Mouse (Mus musculus) CH12.LX (cell line): ENCODE results near the gene A730049H05Rik. TPM values are rescaled to one million over a fixed set of nuclear protein-coding genes. Genes with fewer than 3 reads are reported as not detected.

ENCODE experiments used
- DNase-seq: peaks from one replicate; pipeline ENCODE4 v3.0.0-alpha.2; 2013; ENCODE audit errors: extremely low read depth
- H3K27ac ChIP-seq: 2 replicates; pipeline ENCODE4 v1.5.1; 2012; ENCODE audit warnings: low read depth, mild to moderate bottlenecking, control low read depth, moderate library complexity; ENCODE audit not compliant: insufficient read depth
- H3K27me3 ChIP-seq: replicated peaks from 2 replicates; pipeline ENCODE3; 2012; ENCODE audit warnings: inconsistent platforms
- H3K36me3 ChIP-seq, 2 experiments: replicated peaks in 1 of 2; 2 replicates each; pipeline versions ENCODE3 to v1.6.1; 2012; ENCODE audit warnings: inconsistent platforms in 1 of 2, low read length in 1 of 2, mild to moderate bottlenecking in 1 of 2, mixed read lengths in 1 of 2, moderate library complexity in 1 of 2; ENCODE audit not compliant: control insufficient read depth in 1 of 2, insufficient read depth in 1 of 2
- H3K4me1 ChIP-seq, 2 experiments: 2 replicates each; pipeline ENCODE4 v1.6.1; 2012; ENCODE audit warnings: inconsistent platforms in 1 of 2, moderate library complexity in 1 of 2; ENCODE audit not compliant: insufficient read depth in 2 of 2, control insufficient read depth in 1 of 2
- H3K4me2 ChIP-seq: 2 replicates; pipeline ENCODE4 v1.6.1; 2012; ENCODE audit warnings: low read depth, mild to moderate bottlenecking, control low read depth; ENCODE audit not compliant: poor library complexity, insufficient read depth, severe bottlenecking
- H3K4me3 ChIP-seq, 3 experiments: fragments of 150-350 bp in 1 of 3; sonication (generic) in 1 of 3; replicated peaks in 1 of 3; 2 replicates each; pipeline versions ENCODE3 to v1.5.1; 2011 to 2012; ENCODE audit warnings: low read depth in 2 of 3, low read length in 2 of 3, mild to moderate bottlenecking in 2 of 3, moderate library complexity in 2 of 3, control low read depth in 1 of 3, improper control_type of control experiment in 1 of 3, inconsistent platforms in 1 of 3, mixed read lengths in 1 of 3; ENCODE audit not compliant: poor library complexity in 1 of 3
- H3K79me2 ChIP-seq: replicated peaks from 2 replicates; pipeline ENCODE4 v1.6.1; 2012; ENCODE audit warnings: mild to moderate bottlenecking, moderate library complexity; ENCODE audit not compliant: control insufficient read depth, poor library complexity, insufficient read depth, severe bottlenecking; ENCODE audit errors: extremely low read depth
- H3K9ac ChIP-seq: 2 replicates; pipeline ENCODE4 v1.6.1; 2012; ENCODE audit warnings: low read depth, mild to moderate bottlenecking, control low read depth, moderate library complexity; ENCODE audit not compliant: insufficient read depth
- H3K9me3 ChIP-seq: replicated peaks from 2 replicates; pipeline ENCODE3; 2012; ENCODE audit warnings: low read length, inconsistent platforms, mixed read lengths
- BHLHE40 ChIP-seq: IDR thresholded peaks from 2 replicates; pipeline ENCODE4 v1.6.1; 2011; ENCODE audit warnings: mild to moderate bottlenecking, low read depth, low read length, improper control_type of control experiment
- CHD1 ChIP-seq: IDR thresholded peaks from 2 replicates; pipeline ENCODE4 v1.6.1; 2012; ENCODE audit warnings: low read depth, low read length, improper control_type of control experiment, inconsistent platforms
- CHD2 ChIP-seq: IDR thresholded peaks from 2 replicates; pipeline ENCODE4 v1.6.1; 2011; ENCODE audit warnings: low read length, improper control_type of control experiment
- CTCF ChIP-seq, 2 experiments: IDR thresholded peaks in 1 of 2; conservative IDR thresholded peaks in 1 of 2; 2 replicates each; pipeline ENCODE4 v1.5.1; 2011 to 2012; ENCODE audit warnings: low read depth in 2 of 2, low read length in 2 of 2, improper control_type of control experiment in 1 of 2, inconsistent platforms in 1 of 2, mild to moderate bottlenecking in 1 of 2, moderate library complexity in 1 of 2
- E2F4 ChIP-seq: IDR thresholded peaks from 2 replicates; pipeline ENCODE4 v1.6.1; 2011; ENCODE audit warnings: low read depth, low read length, improper control_type of control experiment; ENCODE audit not compliant: insufficient replicate concordance
- ELF1 ChIP-seq: IDR thresholded peaks from 2 replicates; pipeline ENCODE4 v1.6.1; 2014; ENCODE audit warnings: low read depth, mild to moderate bottlenecking, inconsistent platforms, low read length, improper control_type of control experiment
- EP300 ChIP-seq: IDR thresholded peaks from 2 replicates; pipeline ENCODE4 v1.6.1; 2011; ENCODE audit warnings: low read length, improper control_type of control experiment
- GABPA ChIP-seq: IDR thresholded peaks from 2 replicates; pipeline ENCODE4 v1.6.1; 2012; ENCODE audit warnings: low read depth, low read length, improper control_type of control experiment, inconsistent platforms; ENCODE audit not compliant: insufficient replicate concordance
- JUN ChIP-seq: IDR thresholded peaks from 2 replicates; pipeline ENCODE4 v1.6.1; 2011; ENCODE audit warnings: low read depth, mild to moderate bottlenecking, low read length, improper control_type of control experiment, moderate library complexity; ENCODE audit not compliant: insufficient read depth
- JUND ChIP-seq: conservative IDR thresholded peaks from 2 replicates; pipeline ENCODE4 v1.6.1; 2011; ENCODE audit warnings: low read depth, low read length, improper control_type of control experiment
- KAT2A ChIP-seq: IDR thresholded peaks from 2 replicates; pipeline ENCODE4 v1.6.1; 2012; ENCODE audit warnings: low read length, improper control_type of control experiment, inconsistent platforms; ENCODE audit not compliant: insufficient replicate concordance
- MAFK ChIP-seq: IDR thresholded peaks from 2 replicates; pipeline ENCODE4 v1.6.1; 2011; ENCODE audit warnings: low read length, improper control_type of control experiment; ENCODE audit not compliant: insufficient replicate concordance
- MAX ChIP-seq: IDR thresholded peaks from 2 replicates; pipeline ENCODE4 v1.6.1; 2011; ENCODE audit warnings: low read length, improper control_type of control experiment
- MAZ ChIP-seq: IDR thresholded peaks from 2 replicates; pipeline ENCODE4 v1.6.1; 2012; ENCODE audit warnings: low read depth, mild to moderate bottlenecking, inconsistent platforms, low read length, improper control_type of control experiment, moderate library complexity
- MXI1 ChIP-seq: IDR thresholded peaks from 2 replicates; pipeline ENCODE4 v1.6.1; 2011; ENCODE audit warnings: mild to moderate bottlenecking, low read depth, low read length, improper control_type of control experiment
- NRF1 ChIP-seq: IDR thresholded peaks from 2 replicates; pipeline ENCODE4 v1.6.1; 2014; ENCODE audit warnings: low read depth, mild to moderate bottlenecking, inconsistent platforms, low read length, improper control_type of control experiment, moderate library complexity
- PAX5 ChIP-seq: IDR thresholded peaks from 2 replicates; pipeline ENCODE4 v1.6.1; 2012; ENCODE audit warnings: low read length, inconsistent platforms, mixed read lengths
- POLR2A ChIP-seq: IDR thresholded peaks from 2 replicates; pipeline ENCODE4 v1.6.1; 2011; ENCODE audit warnings: low read depth, mild to moderate bottlenecking, improper control_type of control experiment, low read length
- POLR2AphosphoS2 ChIP-seq: IDR thresholded peaks from 2 replicates; pipeline ENCODE4 v1.6.1; 2011; ENCODE audit warnings: low read depth, low read length, improper control_type of control experiment
- RCOR1 ChIP-seq: conservative IDR thresholded peaks from 2 replicates; pipeline ENCODE4 v1.6.1; 2012; ENCODE audit warnings: low read depth, mild to moderate bottlenecking, inconsistent platforms, low read length, improper control_type of control experiment
- SIN3A ChIP-seq: IDR thresholded peaks from 2 replicates; pipeline ENCODE4 v1.6.1; 2012; ENCODE audit warnings: low read length, improper control_type of control experiment, inconsistent platforms
- SMC3 ChIP-seq: IDR thresholded peaks from 2 replicates; pipeline ENCODE4 v1.6.1; 2011; ENCODE audit warnings: low read depth, low read length, improper control_type of control experiment
- TBP ChIP-seq: conservative IDR thresholded peaks from 2 replicates; pipeline ENCODE4 v1.6.1; 2011; ENCODE audit warnings: low read depth, low read length, improper control_type of control experiment
- TCF12 ChIP-seq: IDR thresholded peaks from 2 replicates; pipeline ENCODE4 v1.6.1; 2014; ENCODE audit warnings: low read depth, mild to moderate bottlenecking, inconsistent platforms, low read length, improper control_type of control experiment
- USF1 ChIP-seq: IDR thresholded peaks from 2 replicates; pipeline ENCODE4 v1.6.1; 2014; ENCODE audit warnings: low read depth, mild to moderate bottlenecking, inconsistent platforms, low read length, improper control_type of control experiment
- ZKSCAN1 ChIP-seq: IDR thresholded peaks from 2 replicates; pipeline ENCODE4 v1.6.1; 2012; ENCODE audit warnings: low read depth, inconsistent platforms, low read length, improper control_type of control experiment, borderline replicate concordance
- ZMIZ1 ChIP-seq: IDR thresholded peaks from 2 replicates; pipeline ENCODE4 v1.6.1; 2012; ENCODE audit warnings: low read depth, mild to moderate bottlenecking, inconsistent platforms, low read length, improper control_type of control experiment
- ZNF384 ChIP-seq: IDR thresholded peaks from 2 replicates; pipeline ENCODE4 v1.6.1; 2012; ENCODE audit warnings: low read depth, low read length, improper control_type of control experiment, inconsistent platforms
- dilution Hi-C: fragments of 300-500 bp; cut with MboI; formaldehyde crosslinking; loops from 2 replicates; pipeline ENCODE4 v1.14.3; 2020; ENCODE audit warnings: low sequenced_read_pairs; ENCODE audit not compliant: extremely low pct_unique_long_range_greater_than_20kb, extremely low pct_ligation_motif_present
- in situ Hi-C: fragments of 300-500 bp; cut with MboI; formaldehyde crosslinking; loops from 3 replicates; pipeline ENCODE4 v1.14.3; 2019; ENCODE audit warnings: low sequenced_read_pairs, low pct_ligation_motif_present, low pct_unique_long_range_greater_than_20kb, mixed read lengths
- polyA plus RNA-seq: library from polyadenylated mRNA; unstranded; fragments of >175 nt; gene quantifications from 2 replicates; pipeline ENCODE4 v1.2.1, GENCODE M21; 2012; ENCODE audit warnings: low read depth; ENCODE audit not compliant: insufficient read length
- total RNA-seq, 2 experiments: library from RNA; depleted of rRNA; stranded (reverse); fragments of 300-350 nt in 1 of 2; fragments of >200 nt in 1 of 2; gene quantifications; 2 replicates each; pipeline ENCODE4 v1.2.3; 2012 to 2014

A730049H05Rik gene
- total and polyA plus RNA-seq, 3 experiments = not detected

- Histone ChIP-seq H3K4me3 (no peak overlapping the region), H3K4me2 (no peak overlapping the region), H3K4me1 (no peaks in the 10 kb centered on the region), H3K9me3 (peaks cover 76% of the 10 kb centered on the region), H3K9ac (no peak overlapping the region), H3K36me3 (no peaks in the 10 kb centered on the region), H3K27me3 (no peaks in the 10 kb centered on the region), H3K79me2 (no peaks in the 10 kb centered on the region), H3K27ac (no peak overlapping the region)
- TF ChIP-seq KAT2A (no peak), CTCF (conservative IDR thresholded peaks at IDR 0.05 in 1 of 2, IDR thresholded peaks at IDR 0.05 in 1 of 2; ENCODE audit: low read depth in 2 of 2, low read length in 2 of 2) (no peak), CHD2 (no peak), ZNF384 (no peak), MAFK (no peak), TCF12 (no peak), NRF1 (no peak), GABPA (no peak), USF1 (no peak), JUND (no peak), MAZ (no peak), TBP (no peak), MXI1 (no peak), POLR2AphosphoS2 (no peak), JUN (no peak), CHD1 (no peak), RCOR1 (no peak), MAX (no peak), ZKSCAN1 (no peak), ZMIZ1 (no peak)
- in situ Hi-C loops = no loop called here
- dilution Hi-C loops = no loop called here
- no peak for DNase-seq
These were observed 67.0 kb downstream of the A730049H05Rik start for GRCm38 (mm10) chr6:92883131-92883900.

GRCm38 (mm10) chr6:92891535-92891934 is 75.3 kb downstream of the A730049H05Rik start:
- TF ChIP-seq ZMIZ1 = no peak
- TF ChIP-seq EP300 = no peak
- TF ChIP-seq PAX5 = no peak
- no peak for TF ChIP-seq MXI1
- TF ChIP-seq POLR2A = no peak
- TF ChIP-seq MAX = no peak
- no peak for TF ChIP-seq SMC3
- no peak for TF ChIP-seq POLR2AphosphoS2
- TF ChIP-seq USF1 = no peak
- TF ChIP-seq JUN = no peak
- no peak for TF ChIP-seq E2F4
- no peak for TF ChIP-seq BHLHE40
- no peak for TF ChIP-seq KAT2A
- TF ChIP-seq ELF1 = no peak
- no peak for TF ChIP-seq SIN3A
- no peak for TF ChIP-seq CHD1
- TF ChIP-seq NRF1 = no peak
- Histone ChIP-seq H3K27me3 (no peaks in the 10 kb centered on the region), H3K27ac (no peak overlapping the region), H3K36me3 (no peaks in the 10 kb centered on the region), H3K4me1 (no peaks in the 10 kb centered on the region), H3K9ac (no peak overlapping the region), H3K79me2 (no peaks in the 10 kb centered on the region), H3K9me3 (peaks cover 71% of the 10 kb centered on the region), H3K4me2 (no peak overlapping the region), H3K4me3 (no peak overlapping the region)
- in situ Hi-C loops (no loop called here), dilution Hi-C loops (no loop called here)
- DNase-seq = no peak
